In the genomic region with DNA sequence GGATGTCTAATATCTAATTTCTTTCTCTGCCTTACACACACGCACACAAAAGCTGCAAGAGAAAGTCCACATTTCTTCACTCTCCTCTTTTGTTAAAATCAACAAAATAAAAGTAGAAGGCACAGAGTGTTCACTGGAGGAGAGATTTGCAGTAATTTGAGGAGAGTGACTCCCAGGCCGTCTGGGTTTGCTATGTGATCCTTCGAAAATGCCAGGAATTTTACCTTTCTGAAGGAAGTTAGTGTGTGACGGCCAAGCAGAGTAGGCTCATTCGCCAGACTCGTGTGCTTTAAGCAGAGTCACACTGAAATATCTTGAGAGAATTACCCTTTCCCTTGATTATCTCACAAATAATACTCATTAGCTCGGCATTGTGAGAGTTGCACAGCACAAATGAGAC, we compare ENCODE assay signal across 20 mouse cellular contexts.
A peak's percentile ranks its signal among the peaks of the same experiment; 100 is the strongest.
DNase-seq lines count a peak whose midpoint lies in the region; ATAC-seq and TF ChIP-seq lines count a peak whose summit lies in the region.
"Had no signal": no experiment of that assay in that cellular context is flagged by ENCODE, and none has a peak within 500 bp of the region (broad histone marks: within the 10 kb centered on the region; RNA-seq: fewer than 3 reads in every experiment).

No protein-coding gene starts in this region.

- no peak overlapping the region for H3K4me3 ChIP-seq in forebrain, embryonic 14.5 days (ENCODE audit: low read depth, low read length)
- no peak overlapping the region for H3K4me3 ChIP-seq in forebrain, postnatal 0 days (ENCODE audit: low read depth, low read length)
- H3K4me3 ChIP-seq in embryonic facial prominence, embryonic 14.5 days (ENCODE audit: low read depth, low read length): no peak overlapping the region
- H3K4me3 ChIP-seq: erythroblast, embryonic 14.5 days; heart, embryonic 10.5 days; hindbrain, embryonic 15.5 days; midbrain, embryonic 12.5 days had no signal

- peak; percentile 40 for DNase-seq in forebrain, embryonic 14.5 days (ENCODE audit: low spot score)
- no peak for DNase-seq in forebrain, postnatal 0 days
- peak; percentile 35 for DNase-seq in embryo, embryonic 10.5 days (ENCODE audit: low spot score)
- DNase-seq in embryonic facial prominence, embryonic 14.5 days (ENCODE audit: low spot score): peak; percentile 57
- peak; percentile 41 for DNase-seq in mesoderm, embryonic 11.5 days (ENCODE audit: low read depth, low spot score)
- no peak for DNase-seq in testis, postnatal 10 days (ENCODE audit: low spot score)
- DNase-seq in heart, postnatal 4 days: no peak
- DNase-seq: adrenal gland, adult 2 months; cerebellum, adult 18-20 months; cerebellum, postnatal 14 days; kidney, adult 2 months; kidney, postnatal 36 days; lung, postnatal 10 days had no signal

- no peak overlapping the region for H3K27ac ChIP-seq in forebrain, embryonic 14.5 days (ENCODE audit: low read depth, low read length)
- no peak overlapping the region for H3K27ac ChIP-seq in forebrain, postnatal 0 days (ENCODE audit: low read depth, low read length)
- no peak overlapping the region for H3K27ac ChIP-seq in embryonic facial prominence, embryonic 14.5 days (replicated peaks; ENCODE audit: low read depth, low read length)
- H3K27ac ChIP-seq: heart, embryonic 10.5 days; hindbrain, embryonic 15.5 days; midbrain, embryonic 12.5 days; stomach, postnatal 0 days had no signal

- TF ChIP-seq CTCF in forebrain, postnatal 0 days (IDR thresholded peaks at IDR 0.05; ENCODE audit: low read depth): no peak

- H3K4me2 ChIP-seq in forebrain, embryonic 14.5 days (ENCODE audit: low read length): no peak overlapping the region
- no peak overlapping the region for H3K4me2 ChIP-seq in forebrain, postnatal 0 days (ENCODE audit: low read depth)
- H3K4me2 ChIP-seq in embryonic facial prominence, embryonic 14.5 days (ENCODE audit: low read depth, low read length): 0 out of 2 replicates have a peak overlapping the region, but pooled peaks have one; percentile 2
- H3K4me2 ChIP-seq: hindbrain, embryonic 15.5 days; midbrain, embryonic 12.5 days had no signal

- H3K27me3 ChIP-seq in forebrain, embryonic 14.5 days (replicated peaks; ENCODE audit: control insufficient read depth, insufficient read depth, low read length): no peaks in the 10 kb centered on the region
- no peaks in the 10 kb centered on the region for H3K27me3 ChIP-seq in forebrain, postnatal 0 days (ENCODE audit: insufficient read depth, low read length)
- no peaks in the 10 kb centered on the region for H3K27me3 ChIP-seq in embryonic facial prominence, embryonic 14.5 days (replicated peaks; ENCODE audit: control insufficient read depth, insufficient read depth, low read length)
- H3K27me3 ChIP-seq: CH12.LX; hindbrain, embryonic 15.5 days; midbrain, embryonic 12.5 days had no signal

- no peaks in the 10 kb centered on the region for H3K36me3 ChIP-seq in forebrain, embryonic 14.5 days (ENCODE audit: control insufficient read depth, insufficient read depth, low read length)
- H3K36me3 ChIP-seq in forebrain, postnatal 0 days (ENCODE audit: insufficient read depth): no peaks in the 10 kb centered on the region
- H3K36me3 ChIP-seq in embryonic facial prominence, embryonic 14.5 days (ENCODE audit: control insufficient read depth, insufficient read depth, low read length): no peaks in the 10 kb centered on the region
- H3K36me3 ChIP-seq: G1E; heart, embryonic 10.5 days; hindbrain, embryonic 15.5 days; midbrain, embryonic 12.5 days had no signal

- H3K9me3 ChIP-seq in forebrain, embryonic 14.5 days (replicated peaks; ENCODE audit: control insufficient read depth, low read length): no peaks in the 10 kb centered on the region
- H3K9me3 ChIP-seq in forebrain, postnatal 0 days (ENCODE audit: low read length): no peaks in the 10 kb centered on the region
- H3K9me3 ChIP-seq in embryonic facial prominence, embryonic 14.5 days (ENCODE audit: control insufficient read depth, low read length): no peaks in the 10 kb centered on the region
- H3K9me3 ChIP-seq: heart, embryonic 10.5 days; hindbrain, embryonic 15.5 days; midbrain, embryonic 12.5 days had no signal

- H3K9ac ChIP-seq in forebrain, embryonic 14.5 days (ENCODE audit: low read length): no peak overlapping the region
- no peak overlapping the region for H3K9ac ChIP-seq in forebrain, postnatal 0 days
- H3K9ac ChIP-seq in embryonic facial prominence, embryonic 14.5 days (ENCODE audit: low read depth, low read length): no peak overlapping the region
- H3K9ac ChIP-seq: hindbrain, embryonic 15.5 days; midbrain, embryonic 12.5 days had no signal

- whole genome bisulfite sequencing in forebrain, embryonic 14.5 days: 13% methylated on average over 7 of the region's 7 CpGs
- 19% methylated on average over 7 of the region's 7 CpGs for WGBS in forebrain, postnatal 0 days
- WGBS in embryonic facial prominence, embryonic 14.5 days: 18% methylated on average over 7 of the region's 7 CpGs

- H3K4me1 ChIP-seq in forebrain, embryonic 14.5 days (ENCODE audit: control insufficient read depth, insufficient read depth, low read length): no peaks in the 10 kb centered on the region
- H3K4me1 ChIP-seq in forebrain, postnatal 0 days (ENCODE audit: insufficient read depth): no peaks in the 10 kb centered on the region
- H3K4me1 ChIP-seq in embryonic facial prominence, embryonic 14.5 days (ENCODE audit: control insufficient read depth, insufficient read depth, low read length): peaks cover 6% of the 10 kb centered on the region; the same call in 1 of the 2 replicates
- H3K4me1 ChIP-seq: heart, embryonic 10.5 days; hindbrain, embryonic 15.5 days had no signal

- 0 out of 2 replicates have a peak, but pooled peaks have one; percentile 20 for ATAC-seq in forebrain, embryonic 14.5 days
- ATAC-seq in forebrain, postnatal 0 days: no peak
- ATAC-seq in embryonic facial prominence, embryonic 14.5 days (ENCODE audit: low read depth): peak; percentile 47

Comparison
In these comparisons a context has a peak if more than half of its experiments do, and no peak if none do; other contexts are left out.
1. DNase-seq: peak in forebrain, embryonic 14.5 days (single experiment), embryo, embryonic 10.5 days (single experiment), embryonic facial prominence, embryonic 14.5 days (single experiment) and mesoderm, embryonic 11.5 days (single experiment); none in forebrain, postnatal 0 days (single experiment), testis, postnatal 10 days (single experiment) and heart, postnatal 4 days (single experiment).